Mouse (Mus musculus): Measurements from ENCODE around the gene Arfgef2.

DNA sequence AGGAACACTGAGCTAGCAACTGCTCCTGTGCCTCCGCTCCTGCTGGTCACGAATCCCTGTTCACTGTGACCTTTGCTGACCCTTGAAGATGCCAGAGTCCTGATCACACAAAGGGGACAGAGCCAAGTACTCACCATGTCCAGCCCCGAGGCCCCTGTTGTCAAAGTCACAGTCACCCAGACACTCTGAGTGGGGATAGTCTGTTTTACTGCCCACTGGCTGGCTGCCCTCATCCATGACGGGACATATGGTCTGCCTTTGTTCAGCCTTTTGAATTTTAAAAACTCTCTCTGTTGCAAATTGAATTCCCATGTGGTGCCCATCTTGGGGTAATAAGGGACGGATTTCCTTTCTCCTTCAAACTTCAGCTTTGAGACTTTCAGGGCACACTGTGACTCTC, 41.3 kb upstream of the Arfgef2 start:
- no peak for TF ChIP-seq CTCF (conservative IDR thresholded peaks at IDR 0.05; ENCODE audit: low read length)
- no peak for TF ChIP-seq NANOG (IDR thresholded peaks at IDR 0.05; ENCODE audit: borderline replicate concordance, low read length)
- no peak for TF ChIP-seq POU5F1 (IDR thresholded peaks at IDR 0.05; ENCODE audit: borderline replicate concordance, low read length)

All from E14TG2a.4 (cell line).